Mouse (Mus musculus): ENCODE results near the gene C87977. TPM values are rescaled to one million over a fixed set of nuclear protein-coding genes. Genes with fewer than 3 reads are reported as not detected.
"Not testable (repeated sequence)": the region's sequence is repeated elsewhere in the genome, so short reads cannot be mapped to it uniquely, and the experiment has no call there.

C87977 gene
- not detected for polyA plus RNA-seq (2017; shearing (Covaris generic))

DNA sequence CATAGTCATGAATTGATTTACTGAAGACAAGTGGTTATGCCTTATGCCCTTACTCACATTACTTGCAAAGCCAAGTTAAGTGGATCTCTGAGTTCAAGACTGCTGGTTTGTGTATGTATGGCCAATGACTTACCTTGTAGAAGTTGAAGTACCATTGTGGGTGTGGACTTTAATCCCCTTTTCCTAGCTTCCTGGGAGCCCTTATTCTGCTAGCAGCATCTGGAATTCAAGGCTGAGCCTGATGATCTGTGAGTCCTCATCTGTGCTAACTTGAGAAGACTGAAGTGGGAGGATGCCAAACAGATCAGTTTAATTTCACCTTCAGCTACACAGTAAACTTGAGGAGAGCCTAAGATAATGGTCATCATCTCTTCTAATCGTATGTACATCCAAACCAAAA is at the start of gene C87977:
Gene C87977, minus strand, starts transcription at position 101 of the 400 bp plus-strand sequence.
- not testable (repeated sequence) for ATAC-seq

DNA sequence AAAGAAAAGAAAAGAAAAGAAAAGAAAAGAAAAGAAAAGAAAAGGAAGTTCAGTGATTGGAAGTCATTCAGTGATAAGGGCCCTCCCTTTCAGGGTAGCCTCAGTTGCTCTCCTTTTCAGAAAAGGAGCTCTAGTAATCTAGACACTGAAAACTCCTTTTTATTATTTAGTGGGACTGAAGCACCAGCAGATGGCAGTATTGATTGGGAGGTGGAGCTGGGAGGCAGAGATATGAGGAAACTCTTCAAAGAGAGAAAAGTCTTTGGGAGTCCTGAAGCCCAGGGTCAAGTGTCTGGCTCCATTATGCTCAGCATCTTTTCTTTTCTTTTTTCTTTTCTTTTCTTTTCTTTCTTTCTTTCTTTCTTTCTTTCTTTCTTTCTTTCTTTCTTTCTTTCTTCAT is 41.6 kb upstream of the C87977 start:
- not testable (repeated sequence) for ATAC-seq

DNA sequence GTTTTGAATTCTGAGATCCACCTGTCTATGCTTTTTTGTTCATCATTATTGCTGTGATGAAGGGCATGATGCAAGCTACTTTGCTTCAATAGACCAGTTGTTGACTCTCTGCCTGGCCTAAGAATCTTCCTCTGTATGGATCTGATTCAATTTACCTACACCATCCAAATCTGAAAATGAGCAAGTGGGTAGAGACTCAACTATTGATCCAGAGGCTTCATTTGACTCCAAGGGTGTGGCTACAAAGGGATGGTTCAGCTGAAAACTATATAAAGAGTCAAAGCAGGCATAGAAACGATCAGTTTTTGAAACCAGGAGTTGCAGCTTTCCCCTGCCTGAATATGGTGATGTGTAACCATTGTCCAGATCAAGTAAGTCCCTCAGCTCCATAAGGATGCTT is 22.7 kb downstream of the C87977 start, which contains the start of gene Oog2:
Gene Oog2, plus strand, starts transcription at position 301 of the 400 bp plus-strand sequence.
- ATAC-seq = no peak

GRCm38 (mm10) chr4:144162563-144162962 is 50.6 kb downstream of the C87977 start, which contains the start of gene Oog3:
Gene Oog3, minus strand, starts transcription at chr4:144162663.
- ATAC-seq = no peak

Other genes with a start within 250 kb of the C87977 start
- gene Gm13101, start 246.4 kb downstream of the C87977 start, polyA plus RNA-seq (2017; shearing (Covaris generic)) = not detected
- gene Pramef17, start 218.9 kb downstream of the C87977 start, polyA plus RNA-seq (2017; shearing (Covaris generic)) = not detected
- not detected for gene Pramel4, start 154.2 kb downstream of the C87977 start, polyA plus RNA-seq (2017; shearing (Covaris generic))
- not detected for gene Gm13102, start 106.8 kb downstream of the C87977 start, polyA plus RNA-seq (2017; shearing (Covaris generic))
- not detected for gene Oog3, start 50.7 kb downstream of the C87977 start, polyA plus RNA-seq (2017; shearing (Covaris generic))
- gene Oog2, start 22.6 kb downstream of the C87977 start, polyA plus RNA-seq (2017; shearing (Covaris generic)) = not detected
- not detected for gene Pramel5, start 67.2 kb upstream of the C87977 start, polyA plus RNA-seq (2017; shearing (Covaris generic))
- gene Gm13128, start 116.9 kb upstream of the C87977 start, polyA plus RNA-seq (2017; shearing (Covaris generic)) = not detected
- gene Gm13119, start 144.6 kb upstream of the C87977 start, polyA plus RNA-seq (2017; shearing (Covaris generic)) = not detected
- gene Pramef20, start 164.6 kb upstream of the C87977 start, polyA plus RNA-seq (2017; shearing (Covaris generic)) = not detected
- gene Pramef12, start 195.1 kb upstream of the C87977 start, polyA plus RNA-seq (2017; shearing (Covaris generic)) = not detected
- not detected for gene 1700012P22Rik, start 225.5 kb upstream of the C87977 start, polyA plus RNA-seq (2017; shearing (Covaris generic))
- gene Gm9944, start 240.0 kb upstream of the C87977 start, polyA plus RNA-seq (2017; shearing (Covaris generic)) = not detected